Comparison of ENCODE assay signal across 16 mouse cellular contexts in the genomic region with DNA sequence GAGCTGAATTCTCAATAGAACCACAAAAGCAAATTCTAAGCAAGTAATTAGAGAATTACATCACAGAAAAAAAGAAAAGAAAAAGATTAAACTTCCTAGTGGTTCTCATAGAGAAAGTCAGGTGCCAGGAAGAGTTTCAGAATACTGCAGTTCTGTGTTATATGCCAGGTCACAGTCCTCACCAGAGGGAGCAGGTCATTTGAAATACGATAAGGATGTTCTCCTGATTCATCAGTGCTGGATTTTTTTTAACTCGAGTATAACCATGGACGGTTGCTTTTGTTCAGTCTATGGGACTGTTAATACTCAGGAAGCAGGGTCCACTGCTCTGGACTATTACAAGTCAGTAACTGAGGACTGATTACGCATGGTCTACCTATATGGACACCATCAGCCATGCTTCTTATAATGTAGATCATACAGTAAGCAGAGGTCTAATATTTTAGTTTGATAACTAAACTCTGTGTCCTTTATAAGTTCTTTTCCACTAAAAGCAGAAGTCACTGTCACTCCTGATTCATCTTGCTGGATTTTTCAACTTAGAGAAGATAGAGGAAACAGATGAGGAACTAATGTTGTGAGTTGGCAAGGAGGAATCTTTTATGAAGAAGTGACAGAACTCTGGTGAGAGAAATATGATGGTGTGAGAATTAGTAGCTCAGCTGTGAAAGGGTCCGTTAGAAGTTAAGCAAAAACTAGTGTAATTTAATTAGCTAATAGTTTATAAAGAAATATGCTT.
"Had no signal": no experiment of that assay in that cellular context is flagged by ENCODE, and none has a peak within 500 bp of the region (broad histone marks: within the 10 kb centered on the region; RNA-seq: fewer than 3 reads in every experiment).

No protein-coding gene starts in this region.

- H3K4me1 ChIP-seq: limb, embryonic 10.5 days; liver, embryonic 13.5 days; lung, embryonic 15.5 days; midbrain, embryonic 10.5 days; neural tube, embryonic 12.5 days had no signal

- H3K27ac ChIP-seq: left cerebral cortex, adult 2 months; limb, embryonic 10.5 days; liver, embryonic 13.5 days; lung, embryonic 15.5 days; midbrain, embryonic 10.5 days; neural tube, embryonic 12.5 days had no signal

- H3K4me2 ChIP-seq: liver, embryonic 13.5 days; lung, embryonic 15.5 days; neural tube, embryonic 12.5 days had no signal

- ATAC-seq: liver, postnatal 0 days had no signal

- DNase-seq: kidney, adult 18-20 months; kidney, postnatal 25 days; liver, embryonic 13.5 days; liver, postnatal 0 days; lung, postnatal 14 days; midbrain, embryonic 14.5 days; retina, postnatal 1 day; right cerebral cortex, postnatal 4 days; spleen, adult 18-20 months; thymus, adult 18-20 months; thymus, postnatal 14 days had no signal

- H3K9me3 ChIP-seq: limb, embryonic 10.5 days; liver, embryonic 13.5 days; lung, embryonic 15.5 days; midbrain, embryonic 10.5 days; neural tube, embryonic 12.5 days had no signal

- H3K9ac ChIP-seq: liver, embryonic 13.5 days; liver, postnatal 0 days; lung, embryonic 15.5 days; neural tube, embryonic 12.5 days had no signal

- H3K4me3 ChIP-seq: left cerebral cortex, adult 2 months; limb, embryonic 10.5 days; liver, embryonic 13.5 days; lung, embryonic 15.5 days; midbrain, embryonic 10.5 days; neural tube, embryonic 12.5 days had no signal

- H3K27me3 ChIP-seq: liver, embryonic 13.5 days; lung, embryonic 15.5 days; neural tube, embryonic 12.5 days had no signal
